Mouse (Mus musculus): Measurements from ENCODE around the gene Pklr.

Gene Pklr

DNA sequence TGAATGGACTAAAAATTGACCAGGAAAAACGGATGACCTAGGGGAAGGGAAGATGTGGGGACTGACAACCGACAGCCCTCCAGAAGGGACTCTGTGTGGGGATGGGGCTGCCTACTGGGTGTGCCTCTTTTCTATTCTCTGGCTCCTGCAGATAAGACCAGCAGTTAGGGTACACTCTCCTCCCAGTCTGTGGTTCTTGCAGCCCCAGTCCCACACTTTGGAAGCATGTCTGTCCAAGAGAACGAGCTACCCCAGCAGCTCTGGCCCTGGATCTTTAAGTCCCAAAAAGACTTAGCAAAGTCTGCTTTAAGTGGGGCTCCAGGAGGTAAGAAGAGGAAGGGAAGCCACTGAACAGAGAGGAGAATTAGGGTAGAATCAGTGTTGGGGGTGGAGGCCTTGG lies at the start of gene Pklr:
Gene Pklr (plus strand): TSS at position 185 of the 400 bp plus-strand sequence.
- no peak for DNase-seq (ENCODE audit: low spot score in 2 of 2)

DNA sequence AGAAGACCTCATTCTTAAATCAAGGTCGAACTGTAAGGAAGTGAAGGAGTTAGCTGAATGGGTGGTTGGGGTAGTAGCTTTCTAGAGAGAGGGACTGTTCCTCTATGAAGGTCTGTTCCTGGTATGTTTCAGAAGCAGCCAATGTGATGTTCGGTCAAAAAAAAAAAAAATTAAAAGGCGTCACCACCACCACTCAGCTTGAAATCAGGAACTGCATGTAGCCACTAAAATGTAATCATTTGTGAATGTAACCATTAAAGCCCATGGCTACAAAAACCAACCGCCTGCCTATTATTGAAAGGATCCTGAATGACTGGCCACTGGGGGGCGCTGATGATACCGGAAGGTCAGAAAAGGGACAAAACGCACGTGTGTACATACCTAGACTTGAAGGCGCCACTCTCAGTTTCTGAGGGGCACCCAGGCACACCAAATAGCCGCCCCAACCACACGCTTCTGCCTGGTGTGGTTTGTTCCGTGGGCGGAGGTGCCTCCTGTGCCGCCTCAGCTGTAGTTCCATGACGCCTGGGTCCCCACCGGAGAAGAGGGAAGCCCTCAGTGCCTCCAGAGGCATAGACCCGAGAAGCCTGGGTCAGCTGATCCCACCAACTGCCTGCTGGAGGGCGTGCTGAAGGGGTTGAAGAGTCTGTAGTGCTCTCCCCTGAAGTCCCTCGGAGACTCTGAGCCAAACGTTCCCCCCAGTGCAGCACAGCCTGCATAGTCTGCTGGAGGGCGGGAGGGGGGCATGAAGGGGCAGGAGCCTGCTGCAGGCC lies 48.4 kb upstream of the Pklr start:
- peak; percentile 74 to 85 for DNase-seq (ENCODE audit: low spot score in 2 of 2)

DNA sequence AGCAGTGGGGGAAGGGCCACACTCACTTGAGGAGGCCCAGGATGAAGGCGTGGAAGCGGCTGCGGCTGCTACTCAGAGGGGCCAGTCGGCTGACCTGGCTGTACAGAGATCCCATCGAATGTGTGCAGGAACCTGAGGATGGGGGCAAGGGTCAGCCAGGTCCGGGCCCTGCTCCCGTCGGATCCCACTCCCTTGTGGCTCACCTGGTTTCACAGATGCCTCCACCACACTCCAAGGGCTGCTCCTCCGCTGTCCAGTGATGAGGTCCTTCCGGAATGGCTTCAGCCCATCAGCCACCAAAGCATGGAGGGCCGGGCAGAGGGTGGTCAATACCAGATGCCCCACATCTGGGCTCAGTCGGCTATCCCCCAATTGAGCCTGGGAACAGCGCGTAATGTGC lies 47.0 kb upstream of the Pklr start:
- no peak for DNase-seq (ENCODE audit: low spot score in 2 of 2)

DNA sequence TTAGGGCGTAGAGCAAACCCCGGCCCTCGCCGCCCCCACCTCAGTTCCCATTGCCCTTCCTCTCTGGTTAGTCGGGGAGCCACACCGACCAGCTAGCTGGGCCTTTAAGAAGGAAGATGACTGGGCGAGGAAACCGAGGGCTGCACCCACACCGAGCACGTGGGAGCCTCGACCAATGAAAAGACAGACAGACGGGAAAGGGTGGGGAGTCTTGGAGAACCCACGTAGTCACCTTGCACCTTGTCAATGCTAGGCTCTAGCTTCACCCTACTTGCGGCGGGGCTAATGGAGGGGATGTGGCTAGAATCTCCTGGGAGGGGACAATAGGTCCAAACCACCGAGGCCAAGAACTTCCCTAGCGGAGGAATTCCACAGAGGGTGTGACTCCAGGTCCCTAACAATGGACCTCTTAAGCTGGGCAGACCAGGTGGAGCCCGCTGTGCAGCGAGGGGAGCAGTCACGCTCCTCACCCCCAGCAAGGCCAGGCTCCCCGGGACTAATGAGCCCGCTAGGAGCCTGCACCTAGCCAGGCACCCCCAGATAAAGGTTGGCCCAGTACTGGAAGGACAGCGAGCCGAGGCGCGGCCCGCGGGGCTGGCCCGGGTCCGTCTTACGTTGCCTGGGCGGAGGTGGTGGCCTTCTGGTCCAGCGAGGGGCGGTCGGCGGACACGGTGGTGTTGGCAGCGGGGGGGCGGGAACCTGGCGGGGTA lies 45.9 kb upstream of the Pklr start:
- DNase-seq (ENCODE audit: low spot score in 2 of 2): peak; percentile 72 to 73

DNA sequence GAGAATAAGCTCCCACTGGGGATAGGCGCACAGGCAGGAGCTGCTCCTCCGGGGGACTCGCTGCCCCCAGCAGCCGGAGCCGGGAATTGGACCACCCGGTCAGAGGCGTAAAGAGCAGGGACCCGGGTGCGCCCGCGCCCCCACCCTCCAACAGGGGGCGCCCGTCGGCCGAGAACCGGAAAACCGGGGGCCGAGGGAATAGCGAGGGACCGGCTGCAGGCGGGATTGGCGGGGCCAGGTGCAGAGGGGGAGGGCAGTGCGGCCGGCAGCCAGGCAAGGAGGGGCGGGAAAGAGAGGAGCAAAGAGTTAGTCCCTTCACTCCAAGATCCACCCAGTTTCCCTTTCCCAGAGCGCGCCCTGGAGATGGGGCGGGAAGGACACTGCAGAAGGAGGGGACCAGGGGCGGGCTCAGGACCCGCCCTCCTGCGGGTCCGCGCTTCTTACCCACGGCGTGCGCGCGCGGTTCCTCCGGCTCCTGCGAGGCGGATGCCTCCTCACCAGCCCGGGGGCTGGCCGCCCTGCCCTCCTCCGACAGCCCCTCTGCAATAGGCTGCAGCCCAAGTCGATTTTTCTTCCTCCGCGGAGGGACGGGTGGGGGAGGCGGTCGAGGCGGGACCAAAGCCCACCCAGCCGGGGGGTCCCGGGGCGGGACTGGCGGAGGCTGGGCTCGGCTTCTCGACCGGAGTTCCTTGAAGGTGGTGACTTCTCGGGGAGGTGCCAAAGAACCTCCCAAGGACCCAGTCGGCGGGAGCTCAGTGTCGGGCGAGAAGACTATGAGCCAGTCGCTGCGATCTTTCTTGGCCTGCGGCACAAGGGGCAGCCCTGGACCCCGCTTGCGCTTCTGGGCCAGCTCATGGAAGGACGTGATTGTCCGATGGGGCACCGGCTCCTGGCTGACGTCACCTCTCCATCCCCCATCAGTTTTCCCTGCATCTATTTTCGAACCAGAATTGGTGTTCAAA lies 45.0 kb upstream of the Pklr start:
- DNase-seq (ENCODE audit: low spot score in 2 of 2): peak; percentile 63 to 77

DNA sequence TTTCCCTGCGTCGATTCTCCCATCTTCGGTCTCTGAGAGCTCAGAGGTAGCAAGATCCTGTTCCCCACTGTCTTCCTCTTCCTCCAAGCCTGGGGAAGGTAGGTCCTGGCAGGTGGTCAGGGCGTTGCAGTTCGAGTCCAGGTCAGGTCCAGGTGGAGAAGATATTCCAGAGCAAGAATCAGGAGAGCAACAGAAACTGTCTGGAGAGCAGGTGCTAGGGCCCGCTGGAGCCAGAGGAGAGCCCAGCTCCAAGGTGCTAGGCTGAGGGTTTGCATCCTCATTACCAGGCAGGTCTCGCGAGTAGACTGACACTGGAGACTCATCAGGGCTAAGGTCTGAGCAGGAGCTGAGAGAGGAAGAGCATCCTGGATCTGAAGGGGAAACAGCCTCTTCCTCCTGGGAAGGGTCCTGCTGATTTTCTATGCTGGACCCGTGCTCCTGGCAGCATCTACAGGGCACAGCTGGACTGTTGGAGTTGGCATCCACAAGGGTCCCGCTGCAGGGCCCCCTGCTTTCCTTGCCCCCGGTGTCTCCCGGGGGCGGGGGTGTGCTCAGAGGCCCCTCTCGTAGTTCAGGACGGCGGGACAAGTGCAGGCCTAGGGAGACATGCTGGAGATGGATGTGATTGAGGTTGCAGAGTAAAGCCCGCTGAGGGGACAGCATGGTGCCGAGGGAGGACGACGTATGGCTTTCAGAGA lies 44.0 kb upstream of the Pklr start:
- no peak for DNase-seq (ENCODE audit: low spot score in 2 of 2)

DNA sequence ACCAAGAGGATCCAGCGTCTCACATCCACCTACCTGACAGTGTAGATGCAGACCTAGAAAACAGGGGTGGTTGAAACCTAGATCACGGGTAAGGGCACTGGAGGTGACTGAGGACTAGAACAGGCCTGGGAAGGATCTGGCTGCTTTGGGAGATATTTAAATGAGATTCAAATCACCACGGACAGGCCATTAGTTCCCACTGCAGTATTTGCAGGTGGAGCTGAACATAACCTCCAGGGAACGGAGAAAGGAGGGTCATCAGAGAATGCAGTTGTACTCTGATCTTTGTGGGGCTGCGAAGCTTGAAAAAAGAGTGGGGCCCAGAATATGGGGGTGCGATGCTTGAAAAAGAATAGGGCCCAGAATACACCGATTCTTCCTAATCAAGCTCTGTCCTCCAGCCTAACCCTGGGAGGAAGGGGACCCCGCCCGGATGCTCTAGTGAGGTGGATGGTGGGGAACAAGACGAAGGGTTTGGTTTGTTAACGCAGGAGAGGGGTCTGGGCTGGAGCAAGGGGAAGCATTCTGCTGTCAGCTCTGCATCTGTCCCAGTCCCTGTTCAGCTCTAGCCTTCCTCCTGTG lies 43.3 kb upstream of the Pklr start:
- DNase-seq (ENCODE audit: low spot score in 2 of 2): no peak

DNA sequence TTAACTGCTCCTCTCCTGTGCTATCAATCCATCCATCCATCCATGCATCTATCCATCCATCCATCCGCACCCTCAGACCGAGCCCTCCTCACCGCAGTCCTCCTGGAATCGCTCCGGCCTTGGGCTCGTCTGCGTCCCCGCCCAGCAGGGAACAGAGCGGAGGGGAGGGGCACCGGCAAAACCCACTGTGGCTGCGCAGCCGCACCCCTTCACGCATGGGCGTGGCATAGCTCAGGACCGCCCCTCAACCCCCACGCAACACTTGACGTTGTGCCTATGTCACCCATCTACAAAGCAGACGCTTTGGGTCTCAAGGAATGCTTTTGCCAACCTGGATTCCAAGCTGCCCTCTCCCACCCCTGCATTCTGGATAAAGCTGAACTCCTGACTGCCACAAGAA lies 42.8 kb upstream of the Pklr start, which contains the start of gene Rusc1:
Gene Rusc1 (minus strand): TSS at position 137 of the 400 bp plus-strand sequence.
- DNase-seq (ENCODE audit: low spot score in 2 of 2): peak; percentile 42 to 60

DNA sequence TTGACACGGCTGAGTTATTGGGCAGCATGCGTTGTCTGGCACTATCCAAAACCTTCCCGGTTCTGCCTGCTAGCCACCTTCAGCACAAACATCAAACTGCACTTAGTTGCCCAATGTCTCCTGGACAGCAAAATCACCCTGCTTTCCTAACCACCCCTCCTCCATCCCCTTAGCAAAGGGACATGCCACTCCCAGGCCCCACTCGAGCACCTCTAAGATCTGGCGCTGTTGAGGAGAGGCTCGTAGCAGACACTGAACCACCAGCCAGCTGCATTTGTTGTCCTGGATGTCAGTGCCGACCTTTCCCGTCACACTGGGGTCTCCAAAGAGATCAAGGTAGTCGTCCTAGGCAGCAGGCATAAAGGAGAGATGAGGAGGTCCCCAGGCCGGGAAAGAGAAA lies 41.9 kb upstream of the Pklr start:
- no peak for DNase-seq (ENCODE audit: low spot score in 2 of 2)

DNA sequence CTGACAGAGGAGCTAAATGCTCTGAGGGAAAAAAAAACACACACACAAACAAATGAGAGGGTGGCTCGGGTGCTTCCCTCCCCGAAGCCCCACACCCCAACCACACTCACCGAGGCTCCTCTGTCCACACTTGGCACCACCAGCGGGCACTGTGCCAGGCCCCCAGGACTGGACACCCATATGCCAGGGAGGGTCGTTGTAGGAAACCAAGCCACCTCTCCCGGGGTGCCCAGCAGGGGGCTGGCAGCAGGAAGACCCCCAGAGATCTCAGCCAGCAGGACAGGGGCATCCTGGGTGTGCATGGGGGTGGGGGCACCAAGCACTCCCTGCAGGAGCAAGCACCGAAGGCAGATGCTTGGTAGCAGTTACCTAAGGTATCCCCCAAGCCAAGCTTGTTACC lies 35.1 kb upstream of the Pklr start, which contains the start of gene Gm43738:
Gene Gm43738 (minus strand): TSS at position 289 of the 400 bp plus-strand sequence.
- no peak for DNase-seq (ENCODE audit: low spot score in 2 of 2)

DNA sequence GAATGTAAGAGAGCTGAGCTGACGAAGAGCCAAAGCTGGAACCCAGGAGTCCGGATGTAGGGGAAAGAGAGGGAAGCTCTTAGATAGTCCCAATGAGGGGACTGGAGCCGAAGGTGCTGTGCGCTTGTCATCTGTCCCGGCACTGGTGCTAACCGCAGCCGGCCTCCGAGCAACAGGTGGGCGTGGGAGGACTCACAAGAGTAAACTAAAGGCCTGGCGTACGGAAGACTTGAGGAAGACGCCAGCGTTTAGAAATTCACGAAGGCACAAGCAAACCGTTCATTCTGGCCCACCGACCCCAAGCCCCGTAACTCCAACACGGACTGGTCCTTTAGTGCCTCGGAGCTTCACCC lies 34.5 kb upstream of the Pklr start:
- DNase-seq (ENCODE audit: low spot score in 2 of 2): no peak

DNA sequence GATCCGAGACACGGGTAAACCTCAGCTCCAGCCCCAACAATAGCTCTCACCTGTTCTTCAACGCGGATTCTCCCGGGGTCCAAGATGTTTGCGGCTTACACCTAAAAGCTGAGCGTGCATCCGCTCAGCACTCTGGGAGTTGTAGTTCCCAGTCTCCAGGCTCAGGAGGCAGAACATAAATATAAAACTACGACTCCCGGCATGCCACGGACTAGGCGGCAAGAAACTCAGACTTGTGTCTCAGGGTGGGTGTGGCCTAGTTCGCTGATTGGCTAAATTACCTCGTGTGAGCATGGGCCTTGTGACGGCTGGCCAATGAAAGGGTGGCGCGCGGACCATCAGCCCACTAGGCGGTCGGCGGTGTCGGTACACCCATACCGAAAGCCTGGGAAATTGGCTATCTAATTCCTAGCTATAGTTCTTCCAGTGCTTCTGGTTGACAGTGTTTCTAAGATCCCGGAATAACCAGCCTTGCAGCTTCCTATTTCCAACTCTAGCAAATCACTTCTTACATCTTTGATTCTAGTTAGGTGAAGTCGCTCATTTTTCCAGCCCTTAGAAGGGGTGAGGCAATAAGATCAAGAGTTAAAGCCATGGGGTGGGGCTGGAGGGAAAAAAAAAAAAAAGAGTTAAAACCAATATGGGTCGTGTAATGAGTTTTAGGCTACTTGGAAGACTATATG lies 34.0 kb upstream of the Pklr start, which contains the start of gene Fdps:
Gene Fdps (minus strand): TSS at position 148 of the 683 bp plus-strand sequence.
- peak; percentile 82 to 88 for DNase-seq (ENCODE audit: low spot score in 2 of 2)

DNA sequence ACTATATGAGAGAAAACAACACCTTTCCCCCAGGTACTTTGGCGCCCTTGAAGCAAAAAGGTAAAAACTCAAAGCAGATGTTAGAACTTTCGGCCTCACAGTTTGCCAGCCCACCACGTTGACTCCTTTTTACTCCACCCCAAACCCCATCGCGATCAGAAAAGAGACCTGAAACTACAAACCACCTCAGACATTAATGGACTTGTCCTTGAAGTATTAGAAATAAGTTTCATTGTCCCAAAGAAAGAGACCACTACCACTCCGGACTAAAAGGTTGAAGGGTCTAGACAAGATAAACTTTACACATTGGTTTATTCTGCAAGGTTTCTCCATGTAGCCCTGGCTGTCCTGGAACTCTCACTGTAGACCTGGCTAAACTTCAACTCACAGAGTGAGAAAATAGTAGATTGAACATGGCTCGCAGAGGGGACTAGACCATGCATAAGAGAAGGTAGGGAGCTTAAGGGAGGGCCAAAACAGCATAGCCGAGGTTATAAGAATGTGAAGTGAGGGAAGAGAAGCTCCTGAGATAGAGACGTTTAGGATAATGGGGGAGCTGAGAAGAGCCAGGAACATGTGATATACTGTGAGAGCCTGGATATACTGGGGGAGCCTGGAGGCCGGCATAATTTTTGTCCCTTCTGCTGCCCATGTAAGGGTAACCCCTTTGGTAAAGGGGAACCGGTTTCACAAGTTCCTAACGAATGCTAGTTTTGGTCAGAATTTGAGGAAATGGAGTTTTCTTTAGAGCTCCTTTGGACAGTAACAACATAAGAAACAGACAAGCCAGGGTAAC lies 33.2 kb upstream of the Pklr start:
- no peak for DNase-seq (ENCODE audit: low spot score in 2 of 2)

DNA sequence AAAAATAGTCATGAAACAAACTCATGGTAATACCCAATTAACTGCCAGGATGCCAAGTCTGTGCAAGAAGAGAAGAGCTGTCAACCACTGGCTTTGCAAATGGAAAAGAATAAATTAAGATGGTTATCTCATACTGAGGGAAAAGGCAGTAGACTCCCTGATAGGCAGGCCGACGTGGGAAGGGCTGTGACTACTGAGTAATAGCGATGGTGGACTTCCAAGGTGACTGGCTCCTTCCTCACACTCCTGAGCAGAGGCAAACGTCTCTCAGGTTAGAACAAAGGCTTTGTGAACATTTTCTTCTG lies 32.7 kb upstream of the Pklr start:
- DNase-seq (ENCODE audit: low spot score in 2 of 2): no peak

DNA sequence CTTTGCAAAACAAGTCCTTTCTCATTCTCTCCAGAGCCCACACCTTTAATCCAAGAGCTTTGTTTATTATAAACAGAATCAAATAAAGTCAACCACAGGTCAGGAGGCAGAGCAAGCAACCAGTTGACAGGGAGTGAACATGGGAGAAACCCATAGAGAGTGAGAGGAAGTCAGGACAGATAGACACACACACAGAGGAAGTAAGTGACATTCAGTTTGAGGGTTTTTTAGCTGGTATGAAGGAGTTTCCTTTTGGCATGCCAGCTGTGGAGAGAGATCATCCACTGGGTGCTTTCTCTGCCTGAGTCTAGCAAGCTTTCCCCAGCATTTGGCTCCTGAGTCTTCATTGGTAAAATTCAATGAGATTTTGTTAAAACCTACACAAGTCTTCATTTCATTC lies 29.1 kb upstream of the Pklr start:
- no peak for DNase-seq (ENCODE audit: low spot score in 2 of 2)

DNA sequence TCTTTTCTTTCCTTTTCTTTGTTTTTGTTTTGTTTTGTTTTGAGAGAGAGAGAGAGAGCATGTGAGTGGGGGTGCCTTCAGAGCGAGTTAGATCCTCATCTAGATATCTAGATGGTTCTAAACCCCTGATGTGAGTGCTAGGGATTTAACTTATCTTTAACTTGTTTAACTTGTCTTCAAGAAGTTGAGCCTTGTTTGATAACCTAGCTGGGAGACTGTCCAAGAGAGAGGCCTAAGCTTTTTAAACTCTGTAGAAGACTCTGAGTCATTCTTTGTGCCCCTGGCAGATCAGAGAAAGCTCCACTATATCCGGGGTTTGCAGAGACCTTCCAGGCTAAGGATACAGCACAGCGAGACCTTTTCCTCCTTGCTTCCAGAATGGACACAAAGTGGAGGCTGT lies 28.4 kb upstream of the Pklr start:
- DNase-seq (ENCODE audit: low spot score in 2 of 2): no peak

DNA sequence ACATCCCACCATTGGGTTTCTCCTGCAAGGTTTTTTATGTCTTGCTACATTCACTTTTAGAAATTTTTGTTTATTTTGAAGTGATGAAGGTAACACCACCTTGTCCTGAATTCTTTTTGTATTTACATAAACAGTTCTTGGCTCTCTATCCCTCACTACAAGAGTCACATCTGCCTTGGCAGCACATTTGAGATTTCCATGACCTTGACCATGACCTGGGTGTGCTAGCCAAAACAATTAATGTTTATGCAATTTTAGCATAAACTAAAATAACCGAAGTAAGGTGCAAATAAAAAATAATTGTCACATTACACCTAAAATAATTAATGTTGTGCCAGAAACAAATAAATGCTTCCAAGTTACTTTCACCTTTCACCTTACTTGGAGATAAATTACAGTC lies 27.8 kb upstream of the Pklr start:
- no peak for DNase-seq (ENCODE audit: low spot score in 2 of 2)

DNA sequence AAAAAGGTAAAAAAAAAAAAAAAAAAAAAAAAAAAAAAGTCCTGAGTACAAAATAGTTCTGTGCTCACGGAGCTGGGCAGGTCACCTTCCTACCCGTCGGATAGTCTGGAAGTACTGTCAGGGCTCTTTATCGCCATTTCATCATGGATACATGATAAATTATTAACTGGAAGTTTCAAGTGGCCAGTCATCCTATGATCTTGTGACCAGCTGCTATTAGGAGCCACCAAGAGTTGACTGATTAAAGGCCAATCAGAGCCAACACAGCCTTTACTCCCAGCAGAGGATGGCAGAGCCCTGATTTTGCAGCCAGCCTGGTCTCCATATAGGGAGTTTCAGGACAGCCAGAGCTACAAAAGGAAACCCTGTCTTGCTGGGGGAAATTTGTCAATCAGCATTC lies 22.9 kb upstream of the Pklr start:
- DNase-seq (ENCODE audit: low spot score in 2 of 2): no peak

DNA sequence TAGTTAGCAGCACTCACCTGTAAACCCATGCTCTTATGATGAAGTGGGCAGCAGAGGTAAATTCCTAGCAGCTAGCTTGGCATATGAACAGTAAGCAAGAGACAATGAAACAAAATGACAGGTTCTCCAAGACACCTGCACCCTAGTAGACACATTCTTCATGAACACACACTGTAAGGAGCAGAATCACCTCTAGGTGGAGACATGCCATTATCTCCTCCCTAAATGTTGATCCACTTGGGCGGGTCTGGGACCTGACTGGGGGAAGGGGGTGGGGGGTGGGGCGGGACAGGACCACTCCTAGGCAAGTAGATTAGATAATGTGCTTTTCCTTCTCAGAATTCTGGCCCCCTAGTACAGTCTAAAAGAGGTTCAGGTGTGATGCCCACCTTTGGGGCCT lies 20.4 kb upstream of the Pklr start:
- no peak for DNase-seq (ENCODE audit: low spot score in 2 of 2)

DNA sequence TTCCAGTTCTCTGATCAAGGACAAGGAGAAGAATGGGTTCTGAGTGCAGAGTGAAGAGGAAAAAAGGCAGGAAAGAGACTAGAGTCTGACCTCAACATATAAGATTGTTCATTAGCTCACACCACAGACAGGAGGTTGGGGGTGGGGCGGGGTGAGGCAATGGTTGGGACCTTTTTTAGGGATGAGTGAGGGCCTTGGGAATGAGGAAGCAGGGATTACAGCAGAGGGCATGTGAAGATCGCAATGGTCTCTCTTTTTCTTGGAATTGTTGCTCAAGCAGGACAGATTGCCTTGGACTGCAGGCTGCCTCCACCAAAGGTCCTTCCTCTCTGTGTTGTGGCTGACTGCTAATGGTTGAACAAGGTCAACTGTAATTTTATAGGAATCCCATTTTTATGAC lies 12.6 kb upstream of the Pklr start:
- no peak for DNase-seq (ENCODE audit: low spot score in 2 of 2)
